Comparison of ENCODE assay signal across 13 mouse cellular contexts in the genomic region with DNA sequence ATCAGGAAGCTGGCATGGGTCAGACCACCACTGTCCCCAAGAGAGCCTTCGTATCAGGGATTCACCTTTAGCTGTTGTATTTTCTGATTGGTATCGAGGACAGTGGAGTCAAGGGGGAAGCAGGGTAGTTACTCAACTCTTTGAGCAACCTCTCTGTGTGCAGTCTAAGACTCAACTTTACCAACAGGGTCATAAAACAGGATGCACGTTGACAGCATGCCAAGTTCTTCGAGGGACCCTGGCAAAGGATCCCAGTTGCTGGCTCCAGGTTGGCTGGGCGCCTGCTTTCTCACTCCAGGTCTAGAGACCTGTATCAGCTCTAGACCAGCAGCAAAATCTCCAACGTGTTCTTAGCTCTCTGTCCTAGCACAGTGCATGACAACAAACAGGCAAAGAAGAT.
DNase-seq lines count a peak whose midpoint lies in the region; ATAC-seq and TF ChIP-seq lines count a peak whose summit lies in the region.
"Had no signal": no experiment of that assay in that cellular context is flagged by ENCODE, and none has a peak within 500 bp of the region (broad histone marks: within the 10 kb centered on the region; RNA-seq: fewer than 3 reads in every experiment).

No protein-coding gene starts in this region.

- no peak for TF ChIP-seq POLR2A in kidney, adult 2 months (IDR thresholded peaks at IDR 0.05; ENCODE audit: low read depth, low read length)

- H3K4me2 ChIP-seq in midbrain, embryonic 11.5 days = no peak overlapping the region
- H3K4me2 ChIP-seq: heart, embryonic 11.5 days; hindbrain, embryonic 15.5 days; limb, embryonic 13.5 days; neural tube, embryonic 13.5 days had no signal

- H3K27ac ChIP-seq in kidney, adult 2 months (ENCODE audit: insufficient read depth, low read depth, low read length) = no peak overlapping the region
- no peak overlapping the region for H3K27ac ChIP-seq in midbrain, embryonic 11.5 days (ENCODE audit: low read depth, low read length)
- no peak overlapping the region for H3K27ac ChIP-seq in midbrain, embryonic 10.5 days (replicated peaks)
- H3K27ac ChIP-seq: hindbrain, embryonic 15.5 days; limb, embryonic 13.5 days; neural tube, embryonic 13.5 days had no signal

- no peaks in the 10 kb centered on the region for H3K36me3 ChIP-seq in kidney, adult 2 months (ENCODE audit: control insufficient read depth, insufficient read depth, low read length)
- H3K36me3 ChIP-seq in midbrain, embryonic 11.5 days (ENCODE audit: control insufficient read depth, insufficient read depth, low read length) = no peaks in the 10 kb centered on the region
- H3K36me3 ChIP-seq in midbrain, embryonic 10.5 days = no peaks in the 10 kb centered on the region
- H3K36me3 ChIP-seq: hindbrain, embryonic 15.5 days; limb, embryonic 13.5 days; neural tube, embryonic 13.5 days had no signal

- 54% methylated on average over 6 of the region's 6 CpGs for WGBS in kidney, adult 2 months
- WGBS in midbrain, embryonic 11.5 days = 87% methylated on average over 6 of the region's 6 CpGs
- WGBS in midbrain, embryonic 10.5 days = 86% methylated on average over 6 of the region's 6 CpGs

- no peak overlapping the region for H3K9ac ChIP-seq in midbrain, embryonic 11.5 days (ENCODE audit: low read length)
- H3K9ac ChIP-seq: hindbrain, embryonic 15.5 days; limb, embryonic 13.5 days; neural tube, embryonic 13.5 days had no signal

- no peaks in the 10 kb centered on the region for H3K27me3 ChIP-seq in kidney, adult 2 months (replicated peaks; ENCODE audit: control insufficient read depth, insufficient read depth, low read length)
- no peaks in the 10 kb centered on the region for H3K27me3 ChIP-seq in midbrain, embryonic 11.5 days (ENCODE audit: control insufficient read depth, insufficient read depth, low read length)
- H3K27me3 ChIP-seq in midbrain, embryonic 10.5 days (ENCODE audit: low read depth, poor library complexity, severe bottlenecking) = no peaks in the 10 kb centered on the region
- H3K27me3 ChIP-seq: hindbrain, embryonic 15.5 days; limb, embryonic 13.5 days; neural tube, embryonic 13.5 days had no signal

- ATAC-seq in midbrain, embryonic 11.5 days (ENCODE audit: low FRiP score) = no peak
- ATAC-seq in common myeloid progenitor, adult 5-6 weeks (replicated peaks; ENCODE audit: low read depth, poor library complexity, severe bottlenecking) = peak; percentile 53
- peak; percentile 60 for ATAC-seq in neutrophil, adult 5-6 weeks (ENCODE audit: extremely low read depth, insufficient number of reproducible peaks, low FRiP score, poor library complexity, severe bottlenecking)
- ATAC-seq in erythroblast, adult 5-6 weeks (replicated peaks; ENCODE audit: low FRiP score, poor library complexity, severe bottlenecking) = no peak

- DNase-seq in kidney, adult 2 months = peak; percentile 14
- DNase-seq in kidney, adult 11 months = no peak
- DNase-seq in midbrain, embryonic 11.5 days (ENCODE audit: low spot score, missing footprints) = peak; percentile 19
- DNase-seq in midbrain, embryonic 10.5 days (ENCODE audit: low spot score) = no peak
- DNase-seq: layer of hippocampus, postnatal 36 days had no signal

- no peak overlapping the region for H3K4me3 ChIP-seq in kidney, adult 2 months (ENCODE audit: insufficient read depth, low read depth, low read length)
- no peak overlapping the region for H3K4me3 ChIP-seq in midbrain, embryonic 11.5 days (ENCODE audit: low read depth, low read length)
- H3K4me3 ChIP-seq in midbrain, embryonic 10.5 days = no peak overlapping the region
- H3K4me3 ChIP-seq: erythroblast, embryonic 14.5 days; hindbrain, embryonic 15.5 days; limb, embryonic 13.5 days; neural tube, embryonic 13.5 days had no signal

- no peaks in the 10 kb centered on the region for H3K4me1 ChIP-seq in kidney, adult 2 months (ENCODE audit: control insufficient read depth, insufficient read depth, low read length)
- no peaks in the 10 kb centered on the region for H3K4me1 ChIP-seq in midbrain, embryonic 11.5 days (ENCODE audit: control insufficient read depth, insufficient read depth, low read length)
- no peaks in the 10 kb centered on the region for H3K4me1 ChIP-seq in midbrain, embryonic 10.5 days
- H3K4me1 ChIP-seq: hindbrain, embryonic 15.5 days; limb, embryonic 13.5 days; neural tube, embryonic 13.5 days had no signal

- no peak for TF ChIP-seq CTCF in kidney, adult 2 months (conservative IDR thresholded peaks at IDR 0.05; ENCODE audit: insufficient read depth, insufficient read length, low read depth, low read length)

- H3K9me3 ChIP-seq in midbrain, embryonic 11.5 days (ENCODE audit: control insufficient read depth, low read length) = no peaks in the 10 kb centered on the region
- no peaks in the 10 kb centered on the region for H3K9me3 ChIP-seq in midbrain, embryonic 10.5 days (replicated peaks)
- H3K9me3 ChIP-seq: hindbrain, embryonic 15.5 days; neural tube, embryonic 13.5 days had no signal

Comparison
In these comparisons a context has a peak if more than half of its experiments do, and no peak if none do; other contexts are left out.
1. DNase-seq: peak in kidney, adult 2 months (single experiment) and midbrain, embryonic 11.5 days (single experiment); none in kidney, adult 11 months (single experiment) and midbrain, embryonic 10.5 days (single experiment).
2. ATAC-seq: peak in common myeloid progenitor, adult 5-6 weeks (single experiment) and neutrophil, adult 5-6 weeks (single experiment); none in midbrain, embryonic 11.5 days (single experiment) and erythroblast, adult 5-6 weeks (single experiment).